Mouse (Mus musculus) embryonic facial prominence, embryonic 15.5 days (tissue): Measurements from ENCODE around the gene Arhgap44. TPM values are rescaled to one million over a fixed set of nuclear protein-coding genes. Genes with fewer than 3 reads are reported as not detected.

Source experiments
- ATAC-seq: fragments of 200-750 bp; cut with Nextera tagmentation; 2 replicates; pipeline ENCODE4 v1.8.0; 2017; ENCODE audit warnings: low read depth, moderate TSS enrichment; ENCODE audit not compliant: insufficient number of reproducible peaks, low FRiP score, low TSS enrichment
- H3K27ac ChIP-seq: fragments of 300-500 bp; sonication (generic); replicated peaks from 2 replicates; pipeline ENCODE4 v1.5.1; 2015; ENCODE audit warnings: mild to moderate bottlenecking, inconsistent platforms
- H3K27me3 ChIP-seq: fragments of 300-500 bp; sonication (generic); 2 replicates; pipeline ENCODE4 v1.6.1; 2015; ENCODE audit warnings: inconsistent platforms
- H3K36me3 ChIP-seq: fragments of 300-500 bp; sonication (generic); 2 replicates; pipeline ENCODE4 v1.6.1; 2015; ENCODE audit warnings: mild to moderate bottlenecking, inconsistent platforms
- H3K4me1 ChIP-seq: fragments of 300-500 bp; sonication (generic); 2 replicates; pipeline ENCODE4 v1.6.1; 2015; ENCODE audit warnings: inconsistent platforms
- H3K4me2 ChIP-seq: fragments of 300-500 bp; sonication (generic); replicated peaks from 2 replicates; pipeline ENCODE4 v1.6.1; 2015; ENCODE audit warnings: mild to moderate bottlenecking, inconsistent platforms
- H3K4me3 ChIP-seq: fragments of 300-500 bp; sonication (generic); replicated peaks from 2 replicates; pipeline ENCODE4 v1.5.1; 2015; ENCODE audit warnings: mild to moderate bottlenecking, inconsistent platforms
- H3K9ac ChIP-seq: fragments of 300-500 bp; sonication (generic); 2 replicates; pipeline ENCODE4 v1.6.1; 2015; ENCODE audit warnings: inconsistent platforms
- H3K9me3 ChIP-seq: fragments of 300-500 bp; sonication (generic); replicated peaks from 2 replicates; pipeline ENCODE4 v1.6.1; 2016; ENCODE audit warnings: inconsistent platforms
- WGBS: fragments of 180-500 bp; shearing (Covaris S2); methylation state at CpG from one replicate; pipeline ENCODE4 v1.1.7; 2015; 5-methylcytosine and 5-hydroxymethylcytosine counted together
- polyA plus RNA-seq: library from polyadenylated mRNA; unstranded; fragments of >200 nt; fragmentation: Nextera tagmentation; extraction: Ambion mirVana; gene quantifications from 2 replicates; pipeline ENCODE4 v1.2.1, GENCODE M21; 2015

Gene Arhgap44
- polyA plus RNA-seq, 1 experiment from 2014 or later, result 6.8 TPM

DNA sequence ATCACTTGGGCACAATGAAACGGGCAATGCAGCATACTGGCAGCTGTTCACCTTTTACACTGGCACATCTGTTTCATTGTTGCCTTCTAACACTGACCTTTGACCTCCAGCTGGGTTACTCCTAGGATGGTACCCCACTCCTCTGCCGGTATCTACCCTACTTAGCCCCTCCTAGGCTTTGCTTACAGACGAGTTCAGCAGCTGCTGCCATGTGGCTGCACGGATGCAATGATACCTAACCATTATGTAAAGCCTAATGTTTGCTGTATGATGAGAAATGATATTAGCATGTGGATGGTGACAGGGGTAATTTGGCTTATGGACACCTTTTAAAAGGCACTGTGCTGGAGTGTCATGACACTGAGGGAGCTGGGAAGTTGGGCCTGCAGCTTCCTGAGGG lies 55.6 kb downstream of the Arhgap44 start:
- no peaks in the 10 kb centered on the region for H3K4me1 ChIP-seq
- 74% methylated on average over 4 of the region's 4 CpGs for WGBS
- no peak overlapping the region for H3K27ac ChIP-seq
- H3K36me3 ChIP-seq, result no peaks in the 10 kb centered on the region
- no peaks in the 10 kb centered on the region for H3K27me3 ChIP-seq
- no peak overlapping the region for H3K4me2 ChIP-seq
- H3K9me3 ChIP-seq, result no peaks in the 10 kb centered on the region
- H3K9ac ChIP-seq, result no peak overlapping the region
- no peak for ATAC-seq
- H3K4me3 ChIP-seq, result no peak overlapping the region

- Histone ChIP-seq H3K36me3 (no peaks in the 10 kb centered on the region), H3K4me3 (no peak overlapping the region), H3K9me3 (no peaks in the 10 kb centered on the region), H3K9ac (no peak overlapping the region), H3K4me1 (no peaks in the 10 kb centered on the region), H3K27me3 (no peaks in the 10 kb centered on the region), H3K4me2 (no peak overlapping the region), H3K27ac (no peak overlapping the region)
- WGBS, result 94% methylated on average over 3 of the region's 3 CpGs
- no peak for ATAC-seq
Measured at GRCm38 (mm10) chr11:65104076-65104475, 58.7 kb downstream of the Arhgap44 start.

DNA sequence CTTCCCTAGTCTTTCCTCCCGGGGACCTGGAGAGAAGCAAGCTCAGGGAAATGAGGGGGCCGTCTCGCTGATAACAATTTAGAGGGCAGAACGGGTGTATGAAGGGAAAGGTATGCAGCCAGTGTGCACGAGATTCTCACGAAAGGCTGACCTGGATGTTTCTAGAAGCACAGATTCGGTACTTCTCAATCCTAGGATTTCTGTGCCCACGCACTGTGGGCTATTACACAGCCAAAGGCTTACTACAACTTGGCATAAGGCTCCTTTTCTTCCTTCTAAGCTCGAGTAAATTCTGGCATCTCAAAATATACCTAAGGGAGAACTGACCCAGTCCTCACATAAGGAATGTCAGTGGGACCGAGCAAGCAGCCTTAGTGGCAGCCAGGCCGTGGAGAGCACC lies 61.6 kb downstream of the Arhgap44 start:
- 71% methylated on average over 11 of the region's 11 CpGs for WGBS
- no peak for ATAC-seq

GRCm38 (mm10) chr11:65100031-65100430 lies 62.7 kb downstream of the Arhgap44 start:
- Histone ChIP-seq H3K4me1 (no peaks in the 10 kb centered on the region), H3K4me2 (no peak overlapping the region), H3K27me3 (no peaks in the 10 kb centered on the region), H3K9me3 (no peaks in the 10 kb centered on the region), H3K36me3 (no peaks in the 10 kb centered on the region), H3K9ac (no peak overlapping the region), H3K4me3 (no peak overlapping the region), H3K27ac (no peak overlapping the region)
- no peak for ATAC-seq
- WGBS, result 91% methylated on average over 8 of the region's 8 CpGs

More for the DNA sequence above, 61.6 kb downstream of the Arhgap44 start:
- H3K4me1 ChIP-seq, result no peaks in the 10 kb centered on the region
- H3K9ac ChIP-seq, result no peak overlapping the region
- H3K4me2 ChIP-seq, result no peak overlapping the region
- H3K36me3 ChIP-seq, result no peaks in the 10 kb centered on the region
- H3K9me3 ChIP-seq, result no peaks in the 10 kb centered on the region
- H3K27ac ChIP-seq, result no peak overlapping the region
- H3K4me3 ChIP-seq, result no peak overlapping the region
- H3K27me3 ChIP-seq, result no peaks in the 10 kb centered on the region

GRCm38 (mm10) chr11:65097526-65098070 lies 65.2 kb downstream of the Arhgap44 start:
- Histone ChIP-seq H3K27ac (no peak overlapping the region), H3K4me1 (no peaks in the 10 kb centered on the region), H3K4me2 (no peak overlapping the region), H3K27me3 (no peaks in the 10 kb centered on the region), H3K9me3 (no peaks in the 10 kb centered on the region), H3K36me3 (no peaks in the 10 kb centered on the region), H3K9ac (no peak overlapping the region), H3K4me3 (no peak overlapping the region)
- no peak for ATAC-seq
- WGBS, result 67% methylated on average over 4 of the region's 4 CpGs

- ATAC-seq, result no peak
- H3K4me3 ChIP-seq, result no peak overlapping the region
- H3K27ac ChIP-seq, result no peak overlapping the region
- no peak overlapping the region for H3K9ac ChIP-seq
- no peaks in the 10 kb centered on the region for H3K27me3 ChIP-seq
- H3K4me2 ChIP-seq, result no peak overlapping the region
- H3K36me3 ChIP-seq, result no peaks in the 10 kb centered on the region
- no peaks in the 10 kb centered on the region for H3K9me3 ChIP-seq
- 93% methylated on average over 5 of the region's 5 CpGs for WGBS
- H3K4me1 ChIP-seq, result no peaks in the 10 kb centered on the region
Measured at GRCm38 (mm10) chr11:65096866-65097265, 65.9 kb downstream of the Arhgap44 start.

GRCm38 (mm10) chr11:65092851-65093250 lies 69.9 kb downstream of the Arhgap44 start:
- ATAC-seq, result no peak
- no peak overlapping the region for H3K27ac ChIP-seq
- no peaks in the 10 kb centered on the region for H3K36me3 ChIP-seq
- no peaks in the 10 kb centered on the region for H3K4me1 ChIP-seq
- H3K9me3 ChIP-seq, result no peaks in the 10 kb centered on the region
- 72% methylated on average over 8 of the region's 8 CpGs for WGBS
- H3K27me3 ChIP-seq, result no peaks in the 10 kb centered on the region
- H3K9ac ChIP-seq, result no peak overlapping the region
- H3K4me3 ChIP-seq, result no peak overlapping the region
- H3K4me2 ChIP-seq, result no peak overlapping the region

DNA sequence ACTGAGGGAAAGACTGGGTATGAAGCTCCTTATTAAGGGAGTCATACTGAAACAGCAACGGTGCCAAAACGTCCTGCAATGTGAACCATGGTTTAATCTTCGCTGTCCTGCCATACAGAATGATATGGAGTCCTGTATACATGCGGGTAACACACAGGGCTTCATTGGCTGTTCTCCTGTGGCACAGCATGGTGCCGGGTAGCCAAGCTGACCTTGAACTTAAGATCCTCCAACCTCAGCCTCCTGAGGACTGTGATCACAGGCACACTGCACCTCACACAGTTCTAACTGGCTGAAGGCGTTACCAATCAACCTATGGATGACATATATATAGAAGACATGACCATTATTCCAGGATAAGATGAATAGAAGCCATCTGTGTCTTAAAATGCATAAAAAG lies 72.4 kb downstream of the Arhgap44 start:
- no peak overlapping the region for H3K4me3 ChIP-seq
- 89% methylated on average over 6 of the region's 6 CpGs for WGBS
- no peaks in the 10 kb centered on the region for H3K9me3 ChIP-seq
- H3K9ac ChIP-seq, result no peak overlapping the region
- ATAC-seq, result no peak
- no peak overlapping the region for H3K27ac ChIP-seq
- no peaks in the 10 kb centered on the region for H3K4me1 ChIP-seq
- H3K36me3 ChIP-seq, result no peaks in the 10 kb centered on the region
- H3K27me3 ChIP-seq, result no peaks in the 10 kb centered on the region
- H3K4me2 ChIP-seq, result no peak overlapping the region

DNA sequence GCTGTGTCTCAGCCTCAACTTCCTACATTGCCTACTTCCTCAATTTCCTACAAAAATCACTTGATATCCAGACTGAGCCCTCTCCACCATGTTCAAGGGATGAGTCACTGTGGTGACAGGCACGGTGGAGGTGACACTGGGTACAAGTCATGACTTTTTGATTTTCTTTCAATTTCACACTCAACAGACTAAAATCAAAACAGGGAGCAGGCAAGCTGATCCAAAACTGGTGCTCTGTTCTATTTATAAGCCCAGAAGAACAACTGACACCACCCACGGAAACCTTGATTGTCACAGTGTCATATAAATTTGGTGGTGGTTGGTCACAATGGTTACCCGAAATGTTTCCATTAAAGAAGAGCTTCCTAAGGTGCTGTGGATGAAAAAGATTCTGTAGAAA lies 72.8 kb downstream of the Arhgap44 start:
- no peak overlapping the region for H3K27ac ChIP-seq
- ATAC-seq, result no peak
- H3K4me1 ChIP-seq, result no peaks in the 10 kb centered on the region
- no peak overlapping the region for H3K4me2 ChIP-seq
- WGBS, result 71% methylated on average over 3 of the region's 3 CpGs
- H3K9ac ChIP-seq, result no peak overlapping the region
- no peaks in the 10 kb centered on the region for H3K36me3 ChIP-seq
- no peak overlapping the region for H3K4me3 ChIP-seq
- no peaks in the 10 kb centered on the region for H3K9me3 ChIP-seq
- H3K27me3 ChIP-seq, result no peaks in the 10 kb centered on the region

GRCm38 (mm10) chr11:65089282-65089681 lies 73.5 kb downstream of the Arhgap44 start:
- no peaks in the 10 kb centered on the region for H3K27me3 ChIP-seq
- H3K4me1 ChIP-seq, result no peaks in the 10 kb centered on the region
- no peak overlapping the region for H3K27ac ChIP-seq
- no peak overlapping the region for H3K4me2 ChIP-seq
- no peaks in the 10 kb centered on the region for H3K36me3 ChIP-seq
- H3K9me3 ChIP-seq, result no peaks in the 10 kb centered on the region
- H3K9ac ChIP-seq, result no peak overlapping the region
- no peak overlapping the region for H3K4me3 ChIP-seq
- no peak for ATAC-seq
- WGBS, result 83% methylated on average over 6 of the region's 6 CpGs

DNA sequence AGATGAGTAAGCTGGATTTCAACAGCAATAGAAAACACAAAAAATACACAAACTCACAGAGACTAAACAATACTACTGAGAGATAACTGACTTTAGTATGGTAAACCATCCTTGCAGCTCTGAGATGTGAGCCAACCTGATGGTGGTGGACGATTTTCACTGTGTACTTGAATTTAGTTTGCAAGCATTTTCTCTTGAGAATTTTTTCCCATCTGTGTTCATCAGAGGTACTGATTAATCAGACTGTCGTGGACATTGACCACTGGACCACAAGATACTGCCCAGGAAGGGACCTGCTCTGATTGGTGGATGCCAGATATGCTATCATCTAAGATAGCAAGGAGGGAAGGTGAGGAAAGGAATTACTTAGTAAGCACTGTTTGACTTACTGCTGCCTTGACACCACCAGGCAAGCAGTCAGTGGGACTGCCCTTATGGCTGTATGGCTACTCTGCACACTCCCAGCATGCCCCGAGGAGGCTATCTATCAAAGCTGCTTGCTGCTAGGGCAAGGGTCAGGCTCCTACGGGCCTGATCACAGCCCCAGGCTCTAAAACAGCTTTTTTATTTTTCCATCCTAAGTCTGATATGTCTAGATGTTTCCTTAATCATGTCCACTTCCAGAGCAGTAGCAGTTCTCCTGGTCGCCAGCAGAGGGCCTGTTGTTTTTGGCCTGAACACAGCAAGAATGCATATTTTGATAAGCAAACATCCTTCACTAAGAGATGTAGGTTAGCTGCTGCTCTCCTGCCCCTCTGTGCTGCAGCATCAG lies 74.1 kb downstream of the Arhgap44 start:
- Histone ChIP-seq H3K27ac (no peak overlapping the region), H3K9me3 (no peaks in the 10 kb centered on the region), H3K4me1 (no peaks in the 10 kb centered on the region), H3K9ac (no peak overlapping the region), H3K36me3 (no peaks in the 10 kb centered on the region), H3K4me2 (no peak overlapping the region), H3K4me3 (no peak overlapping the region), H3K27me3 (no peaks in the 10 kb centered on the region)
- WGBS, result 57% methylated on average over 5 of the region's 5 CpGs
- no peak for ATAC-seq

DNA sequence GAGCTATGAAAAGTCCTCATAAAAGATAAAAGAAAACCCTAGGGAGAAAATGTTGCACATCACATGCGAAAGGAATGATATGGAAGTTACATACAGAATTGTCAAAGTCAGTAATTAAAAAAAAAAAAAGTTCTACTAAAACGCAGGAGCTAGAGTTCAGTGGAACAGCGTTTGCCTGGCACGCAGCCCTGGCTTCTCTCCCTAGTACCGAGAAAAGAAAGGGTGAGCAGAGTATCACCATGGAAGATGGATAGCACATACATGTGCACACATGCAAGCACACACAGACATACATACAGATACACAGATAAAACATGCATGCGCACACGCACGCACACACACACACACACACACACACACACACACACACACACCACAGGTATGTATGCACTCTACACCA lies 82.0 kb downstream of the Arhgap44 start:
- no peaks in the 10 kb centered on the region for H3K36me3 ChIP-seq
- no peak overlapping the region for H3K4me3 ChIP-seq
- H3K4me1 ChIP-seq, result no peaks in the 10 kb centered on the region
- H3K27me3 ChIP-seq, result no peaks in the 10 kb centered on the region
- H3K27ac ChIP-seq, result no peak overlapping the region
- no peak overlapping the region for H3K9ac ChIP-seq
- no peak for ATAC-seq
- no peaks in the 10 kb centered on the region for H3K9me3 ChIP-seq
- no peak overlapping the region for H3K4me2 ChIP-seq
- 79% methylated on average over 8 of the region's 8 CpGs for WGBS
